Mouse (Mus musculus): ENCODE results near the gene 4930469K13Rik.

DNA sequence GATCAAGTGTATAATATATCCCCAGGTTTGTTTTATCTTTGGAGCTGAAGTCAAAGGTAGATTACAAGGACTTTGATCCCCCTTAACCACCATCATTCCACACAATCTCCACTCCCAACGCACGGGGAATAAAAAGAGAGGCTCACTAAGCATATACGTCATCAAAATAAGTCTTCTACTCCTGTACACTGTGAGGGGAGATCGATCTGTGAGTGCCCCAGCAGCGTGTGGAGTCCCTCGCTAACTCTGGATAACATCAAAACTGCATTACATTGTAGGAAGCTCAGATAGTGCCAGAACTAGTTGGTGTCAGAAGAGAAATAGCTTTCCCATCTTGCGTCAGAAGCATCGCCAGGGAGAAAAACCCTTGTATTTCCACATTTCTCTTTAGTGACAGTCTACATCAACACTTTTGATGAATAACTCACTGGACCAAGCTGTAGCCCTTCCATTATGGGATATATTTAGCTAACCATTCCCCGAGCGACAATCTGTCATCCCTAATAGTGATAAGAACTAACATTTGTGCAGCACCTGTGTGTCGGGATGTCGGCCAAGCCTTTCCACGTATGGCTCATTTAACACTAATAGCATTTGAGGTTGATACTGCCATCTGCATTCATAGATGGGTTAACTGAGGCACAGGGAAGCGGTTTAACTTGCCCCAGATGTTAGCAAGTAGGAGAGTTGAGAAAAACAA lies 123.9 kb downstream of the 4930469K13Rik start:
- TF ChIP-seq EP300 (IDR thresholded peaks at IDR 0.05) (no peak), CTCF (IDR thresholded peaks at IDR 0.05) (no peak)
